Mouse (Mus musculus) layer of hippocampus, adult 9-10 months (tissue): ENCODE data around the gene Ercc6l2.
"Not testable (repeated sequence)": the region's sequence is repeated elsewhere in the genome, so short reads cannot be mapped to it uniquely, and the experiment has no call there.

Source experiments
- DNase-seq: peaks from one replicate; pipeline ENCODE4 v3.0.0; 2022; ENCODE audit warnings: low spot score

The Ercc6l2 gene

GRCm38 (mm10) chr13:63879864-63880141 lies 64.8 kb downstream of the Ercc6l2 start:
- DNase-seq = no peak

- DNase-seq = no peak
Observed at GRCm38 (mm10) chr13:63885532-63885949, 70.5 kb downstream of the Ercc6l2 start.

DNA sequence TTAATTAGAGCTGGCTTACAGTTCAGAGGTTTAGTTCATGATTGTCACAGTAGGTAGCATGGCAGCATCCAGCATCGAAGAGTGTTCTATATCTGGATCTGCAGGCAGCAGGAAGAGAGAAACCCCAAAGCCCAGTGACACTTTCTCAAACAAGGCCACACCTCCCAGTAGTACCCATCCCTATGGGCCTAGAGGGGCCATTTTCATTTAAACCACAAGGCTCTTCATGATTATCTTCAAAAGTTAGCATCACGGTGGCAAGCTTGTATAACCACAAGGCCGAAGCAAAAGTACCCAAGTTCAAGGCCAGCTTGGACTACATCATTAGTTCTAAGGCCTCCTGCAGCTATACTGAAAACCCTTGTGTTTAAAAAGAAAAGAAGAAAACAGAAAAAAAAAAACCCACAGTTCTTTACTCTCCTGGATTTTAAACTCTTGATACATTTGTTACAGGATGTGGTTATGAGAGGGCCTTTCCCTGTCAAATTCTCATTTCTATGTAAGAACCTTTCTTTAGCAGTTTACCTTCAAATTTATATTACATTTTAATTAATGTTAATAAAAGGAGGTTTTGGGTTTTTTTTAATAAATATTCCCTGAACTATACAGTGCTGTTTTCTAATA lies 71.5 kb downstream of the Ercc6l2 start:
- no peak for DNase-seq

- DNase-seq = no peak
Observed at GRCm38 (mm10) chr13:63900679-63901302, 85.8 kb downstream of the Ercc6l2 start.

DNA sequence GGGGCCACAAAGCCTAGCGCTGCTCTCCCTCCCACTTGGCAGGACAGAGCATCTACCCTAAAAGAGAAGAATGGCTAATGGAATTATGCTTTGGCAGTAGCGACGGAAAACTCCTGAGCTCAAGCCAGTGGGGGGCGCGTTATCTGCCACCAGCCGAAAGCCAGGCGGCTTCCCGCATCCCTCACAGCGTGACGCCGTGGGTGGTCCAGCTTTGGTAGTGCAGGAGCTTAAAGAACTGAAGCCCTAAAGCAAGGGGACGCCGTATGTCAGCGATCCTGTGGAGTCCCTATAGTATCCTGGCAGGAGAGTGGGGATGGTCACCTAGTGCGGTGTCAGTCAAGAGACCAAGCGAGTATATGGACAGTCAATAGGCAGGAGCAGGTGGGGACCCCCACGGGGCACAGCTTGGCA lies 86.3 kb downstream of the Ercc6l2 start:
- DNase-seq = no peak

- no peak for DNase-seq
Observed at GRCm38 (mm10) chr13:63901714-63902597, 86.9 kb downstream of the Ercc6l2 start.

DNA sequence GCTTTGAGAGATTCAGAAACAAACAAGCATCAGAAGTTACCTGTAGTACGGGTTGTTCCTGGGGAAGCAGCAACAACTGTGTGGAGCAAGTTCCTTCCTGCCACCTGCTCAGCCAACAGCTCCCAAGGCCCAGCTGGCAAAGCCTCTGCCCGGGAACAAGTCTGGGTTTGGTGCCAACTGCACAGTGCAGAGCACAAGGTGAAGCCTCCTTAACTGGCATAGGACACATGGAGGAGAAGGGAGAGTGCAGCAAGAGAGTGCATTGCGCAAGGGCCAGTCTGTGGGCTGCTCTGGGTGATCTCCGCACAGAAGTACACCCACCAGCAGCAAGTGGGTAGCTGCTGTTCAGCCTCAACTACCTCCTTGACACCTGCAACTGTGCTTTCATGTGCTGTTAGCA lies 91.5 kb downstream of the Ercc6l2 start:
- DNase-seq = no peak

- DNase-seq = no peak
Observed at GRCm38 (mm10) chr13:63907437-63907836, 92.4 kb downstream of the Ercc6l2 start.

DNA sequence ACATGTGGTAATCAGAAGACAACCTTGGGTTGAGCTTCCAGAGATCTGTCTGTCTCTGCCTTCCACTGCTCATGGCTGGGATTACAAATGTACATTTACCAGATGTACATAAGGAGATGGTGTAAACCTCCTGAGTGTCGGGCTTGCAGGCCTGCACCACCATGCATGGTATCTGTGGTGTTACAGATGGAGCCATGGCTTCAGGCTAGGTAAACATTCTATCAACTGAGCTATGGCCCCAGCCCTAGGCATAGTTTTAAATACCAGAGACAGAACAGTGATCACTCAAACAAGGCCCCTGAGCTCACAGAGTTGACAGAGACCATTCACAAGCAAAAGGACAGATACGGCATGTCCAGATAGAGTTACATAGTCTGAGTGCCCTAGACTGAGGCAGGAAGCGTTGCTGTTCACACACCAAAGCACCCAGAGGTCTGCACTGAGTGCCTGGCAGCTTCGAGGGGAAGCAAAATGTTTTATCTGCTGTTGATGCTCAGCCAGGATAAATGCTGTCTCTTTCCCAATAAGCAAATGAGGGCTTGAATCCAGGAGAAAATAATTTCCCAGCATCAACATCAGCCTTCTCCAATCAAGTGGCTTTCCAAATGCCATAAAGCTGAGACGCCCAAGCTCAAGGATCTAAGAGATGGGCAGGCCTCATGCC lies 95.2 kb downstream of the Ercc6l2 start:
- DNase-seq = no peak

GRCm38 (mm10) chr13:63911617-63912016 lies 96.6 kb downstream of the Ercc6l2 start:
- DNase-seq = no peak

GRCm38 (mm10) chr13:63913136-63913535 lies 98.1 kb downstream of the Ercc6l2 start:
- no peak for DNase-seq

- no peak for DNase-seq
Observed at GRCm38 (mm10) chr13:63915176-63915575, 100.1 kb downstream of the Ercc6l2 start.

DNA sequence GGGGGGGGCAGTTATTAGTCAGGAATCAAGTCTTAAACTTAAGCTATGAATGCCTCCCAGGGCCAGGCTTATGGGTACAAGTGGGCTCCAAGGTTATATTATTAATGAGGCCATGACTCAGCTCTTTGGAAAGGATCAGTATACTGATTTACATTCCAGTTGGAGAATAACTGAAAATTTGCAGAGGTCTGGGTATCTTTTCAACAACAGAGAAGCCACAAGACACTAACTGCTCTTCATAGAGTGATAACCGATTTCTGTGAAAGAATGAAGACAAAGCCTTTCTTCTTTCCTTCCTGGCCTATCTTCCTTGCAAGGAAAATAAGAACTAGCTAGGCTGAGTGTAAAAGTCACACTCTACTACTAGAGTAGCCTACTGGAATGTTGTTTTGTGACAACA lies 100.6 kb downstream of the Ercc6l2 start:
- DNase-seq = no peak

GRCm38 (mm10) chr13:63916568-63916967 lies 101.5 kb downstream of the Ercc6l2 start:
- DNase-seq = no peak

GRCm38 (mm10) chr13:63917198-63917767 lies 102.2 kb downstream of the Ercc6l2 start:
- no peak for DNase-seq

DNA sequence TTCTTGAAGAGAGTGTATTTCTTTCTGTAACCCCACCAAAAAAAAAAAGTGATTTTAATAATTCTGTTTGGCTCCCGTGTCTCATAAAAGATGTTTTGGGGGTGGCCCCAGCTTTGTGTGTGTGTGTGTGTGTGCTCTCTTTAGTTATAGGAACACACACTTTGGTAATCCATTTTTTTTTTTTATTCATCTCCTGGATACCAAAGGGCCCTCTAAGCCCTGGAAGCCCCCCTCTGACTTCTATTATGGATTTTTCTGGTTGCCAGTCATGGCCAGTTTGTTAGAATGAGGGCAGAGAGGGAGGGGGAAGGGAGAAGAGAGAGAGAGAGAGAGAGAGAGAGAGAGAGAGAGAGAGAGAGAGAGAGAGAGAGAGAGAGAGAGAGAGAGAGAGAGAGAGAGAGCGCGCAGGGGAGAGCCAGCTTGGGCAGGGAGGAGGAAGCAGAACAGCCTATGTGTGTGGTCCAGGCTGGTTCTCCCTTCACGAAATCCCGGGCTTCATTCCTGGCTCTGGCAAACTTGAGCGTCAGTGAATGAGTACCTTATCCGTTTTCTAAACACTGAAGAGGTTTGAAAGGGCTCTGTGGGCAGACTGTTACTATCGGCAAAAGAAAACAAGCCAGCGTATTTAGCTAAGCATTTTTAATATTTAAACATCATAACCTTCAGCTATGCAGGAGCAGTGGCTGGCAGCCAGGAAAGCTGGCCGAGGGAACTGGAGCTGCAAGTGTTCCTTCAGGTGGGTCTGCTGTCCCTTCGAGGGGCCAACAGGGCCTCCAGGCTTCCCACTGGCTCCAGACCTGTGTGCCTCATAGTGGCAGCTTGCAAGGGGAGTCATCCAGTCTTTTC lies 103.0 kb downstream of the Ercc6l2 start:
- DNase-seq = no peak

DNA sequence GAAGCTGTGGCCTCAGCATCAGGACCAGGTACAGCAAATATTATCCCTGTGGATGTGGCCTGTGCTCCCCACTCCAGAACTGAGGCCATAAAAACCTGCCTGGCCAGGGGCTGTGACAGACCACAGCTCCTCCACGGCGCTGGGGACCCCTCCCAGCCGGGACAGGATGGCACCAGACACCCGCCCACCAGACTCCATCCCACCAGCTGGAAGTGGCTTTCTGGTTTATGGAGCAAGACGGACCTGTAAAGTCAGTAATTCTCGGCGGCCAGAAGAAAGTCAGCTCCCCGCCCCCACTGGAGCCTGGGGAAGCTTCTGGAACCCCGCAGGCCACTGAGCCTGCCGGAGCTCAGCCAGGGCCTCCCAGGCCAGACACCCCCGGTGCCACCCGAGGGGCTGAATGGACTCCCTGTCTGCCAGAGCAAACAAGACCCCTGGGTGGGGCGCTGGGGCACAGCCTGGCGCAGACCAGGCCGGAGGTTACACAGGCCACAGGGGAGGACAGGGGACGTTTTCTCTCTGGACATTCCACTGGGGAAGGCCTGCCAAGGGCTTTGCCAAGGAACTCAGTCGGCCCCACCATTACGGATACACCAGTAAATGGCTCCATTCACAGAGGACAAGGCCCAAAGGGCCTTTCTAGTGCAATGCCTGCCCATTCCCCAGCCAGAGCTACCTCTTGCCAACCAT lies 103.8 kb downstream of the Ercc6l2 start:
- DNase-seq = no peak

- DNase-seq = not testable (repeated sequence)
Observed at GRCm38 (mm10) chr13:63924036-63924435, 109.0 kb downstream of the Ercc6l2 start.

DNA sequence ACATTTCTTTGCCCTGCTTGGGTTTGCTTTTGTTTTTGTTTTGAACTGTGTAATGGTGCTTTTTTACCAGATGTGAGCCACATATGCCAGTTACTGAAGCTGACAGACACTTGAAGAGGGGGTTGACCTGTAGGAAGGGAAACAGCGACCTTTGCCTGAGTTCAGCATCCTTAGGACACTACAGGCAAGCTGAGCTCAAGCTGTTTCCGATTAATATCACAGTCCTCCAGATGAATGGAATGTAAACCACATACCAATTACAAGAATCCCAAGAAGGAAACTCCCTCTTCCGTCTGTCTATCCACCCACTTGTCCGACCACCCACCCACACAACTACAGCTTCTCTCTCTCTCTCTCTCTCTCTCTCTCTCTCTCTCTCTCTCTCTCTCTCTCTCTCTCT lies 112.3 kb downstream of the Ercc6l2 start:
- no peak for DNase-seq

GRCm38 (mm10) chr13:63929351-63929750 lies 114.3 kb downstream of the Ercc6l2 start:
- DNase-seq = peak; percentile 20
